Mouse (Mus musculus): ENCODE measurements around the gene Rapgef4. TPM values are rescaled to one million over a fixed set of nuclear protein-coding genes. Genes with fewer than 3 reads are reported as not detected.

Gene Rapgef4
- total RNA-seq (2014; rRNA removed) (66.0 and 78.6 TPM in 2 replicates), polyA plus RNA-seq (2015; fragmentation: Nextera tagmentation; extraction: Ambion mirVana) (44.6 and 48.5 TPM in 2 replicates)

GRCm38 (mm10) chr2:71980771-71981342 is at the start of gene Rapgef4:
Rapgef4 (plus strand) TSS chr2:71981240.
- Histone ChIP-seq H3K4me3 (ENCODE audit: low read depth, low read length) (peak within 1 kb of the TSS; percentile 65), H3K9ac (replicated peaks; ENCODE audit: low read length, poor library complexity, severe bottlenecking) (peak within 1 kb of the TSS; percentile 88), H3K4me1 (ENCODE audit: insufficient read depth, low read length) (peaks cover 8% of the 10 kb centered on the region; the same call in 1 of the 2 replicates), H3K4me2 (ENCODE audit: low read depth, low read length, poor library complexity, severe bottlenecking) (peak within 1 kb of the TSS; percentile 86), H3K27me3 (ENCODE audit: insufficient read depth, low read length) (no peaks in the 10 kb centered on the region), H3K9me3 (ENCODE audit: low read length) (no peaks in the 10 kb centered on the region), H3K36me3 (ENCODE audit: insufficient read depth, low read length) (no peaks in the 10 kb centered on the region), H3K27ac (ENCODE audit: low read depth, low read length) (peak within 1 kb of the TSS; percentile 89)
- WGBS = 1% methylated on average over 43 of the region's 52 CpGs
- ATAC-seq (ENCODE audit: low FRiP score) (peak; percentile 85), DNase-seq (ENCODE audit: low spot score) (peak; percentile 52)
- no peak for TF ChIP-seq CTCF (IDR thresholded peaks at IDR 0.05)

- Histone ChIP-seq H3K27me3 (ENCODE audit: insufficient read depth, low read length) (no peaks in the 10 kb centered on the region), H3K9me3 (ENCODE audit: low read length) (no peaks in the 10 kb centered on the region), H3K9ac (replicated peaks; ENCODE audit: low read length, poor library complexity, severe bottlenecking) (no peak overlapping the region), H3K36me3 (ENCODE audit: insufficient read depth, low read length) (no peaks in the 10 kb centered on the region), H3K27ac (ENCODE audit: low read depth, low read length) (no peak overlapping the region), H3K4me2 (ENCODE audit: low read depth, low read length, poor library complexity, severe bottlenecking) (no peak overlapping the region), H3K4me1 (ENCODE audit: insufficient read depth, low read length) (no peaks in the 10 kb centered on the region), H3K4me3 (ENCODE audit: low read depth, low read length) (no peak overlapping the region)
- DNase-seq (ENCODE audit: low spot score) (no peak), ATAC-seq (ENCODE audit: low FRiP score) (no peak)
- TF ChIP-seq CTCF (IDR thresholded peaks at IDR 0.05) = no peak
- WGBS = 95% methylated on average over 8 of the region's 8 CpGs
Measured at GRCm38 (mm10) chr2:71934046-71934445, 47.0 kb upstream of the Rapgef4 start.

- Histone ChIP-seq H3K27me3 (ENCODE audit: insufficient read depth, low read length) (no peaks in the 10 kb centered on the region), H3K9me3 (ENCODE audit: low read length) (no peaks in the 10 kb centered on the region), H3K9ac (replicated peaks; ENCODE audit: low read length, poor library complexity, severe bottlenecking) (no peak overlapping the region), H3K4me1 (ENCODE audit: insufficient read depth, low read length) (no peaks in the 10 kb centered on the region), H3K4me2 (ENCODE audit: low read depth, low read length, poor library complexity, severe bottlenecking) (no peak overlapping the region), H3K4me3 (ENCODE audit: low read depth, low read length) (no peak overlapping the region), H3K36me3 (ENCODE audit: insufficient read depth, low read length) (no peaks in the 10 kb centered on the region), H3K27ac (ENCODE audit: low read depth, low read length) (no peak overlapping the region)
- DNase-seq (ENCODE audit: low spot score) = no peak
- no peak for ATAC-seq (ENCODE audit: low FRiP score)
- 90% methylated on average over 1 of the region's 1 CpGs for WGBS
- no peak for TF ChIP-seq CTCF (IDR thresholded peaks at IDR 0.05)
Measured at GRCm38 (mm10) chr2:71936711-71937110, 44.3 kb upstream of the Rapgef4 start.

- Histone ChIP-seq H3K36me3 (ENCODE audit: insufficient read depth, low read length) (no peaks in the 10 kb centered on the region), H3K9ac (replicated peaks; ENCODE audit: low read length, poor library complexity, severe bottlenecking) (no peak overlapping the region), H3K4me3 (ENCODE audit: low read depth, low read length) (no peak overlapping the region), H3K27ac (ENCODE audit: low read depth, low read length) (peak overlapping the region; percentile 26; the same call in 1 of the 2 replicates), H3K4me2 (ENCODE audit: low read depth, low read length, poor library complexity, severe bottlenecking) (no peak overlapping the region), H3K4me1 (ENCODE audit: insufficient read depth, low read length) (no peaks in the 10 kb centered on the region), H3K27me3 (ENCODE audit: insufficient read depth, low read length) (no peaks in the 10 kb centered on the region), H3K9me3 (ENCODE audit: low read length) (no peaks in the 10 kb centered on the region)
- peak; percentile 40 for DNase-seq (ENCODE audit: low spot score)
- WGBS = 59% methylated on average over 3 of the region's 3 CpGs
- no peak for TF ChIP-seq CTCF (IDR thresholded peaks at IDR 0.05)
- peak; percentile 56; the same call in 1 of the 2 replicates for ATAC-seq (ENCODE audit: low FRiP score)
Measured at GRCm38 (mm10) chr2:71937649-71938308, 43.3 kb upstream of the Rapgef4 start.

- H3K4me3 ChIP-seq (ENCODE audit: low read depth, low read length) = no peak overlapping the region
- no peaks in the 10 kb centered on the region for H3K9me3 ChIP-seq (ENCODE audit: low read length)
- no peak for TF ChIP-seq CTCF (IDR thresholded peaks at IDR 0.05)
- no peak overlapping the region for H3K4me2 ChIP-seq (ENCODE audit: low read depth, low read length, poor library complexity, severe bottlenecking)
- ATAC-seq (ENCODE audit: low FRiP score) (no peak), DNase-seq (ENCODE audit: low spot score) (no peak)
- H3K27ac ChIP-seq (ENCODE audit: low read depth, low read length) = no peak overlapping the region
- H3K4me1 ChIP-seq (ENCODE audit: insufficient read depth, low read length) = no peaks in the 10 kb centered on the region
- WGBS = 52% methylated on average over 6 of the region's 6 CpGs
- no peak overlapping the region for H3K9ac ChIP-seq (replicated peaks; ENCODE audit: low read length, poor library complexity, severe bottlenecking)
- no peaks in the 10 kb centered on the region for H3K27me3 ChIP-seq (ENCODE audit: insufficient read depth, low read length)
- H3K36me3 ChIP-seq (ENCODE audit: insufficient read depth, low read length) = no peaks in the 10 kb centered on the region
Measured at GRCm38 (mm10) chr2:71938716-71939393, 42.2 kb upstream of the Rapgef4 start.
